Mouse (Mus musculus): ENCODE data around the gene Aco2. TPM values are rescaled to one million over a fixed set of nuclear protein-coding genes. Genes with fewer than 3 reads are reported as not detected.
A peak's percentile ranks its signal among the peaks of the same experiment; 100 is the strongest.

Gene Aco2
- polyA plus RNA-seq, 1 experiment: 110 TPM

DNA sequence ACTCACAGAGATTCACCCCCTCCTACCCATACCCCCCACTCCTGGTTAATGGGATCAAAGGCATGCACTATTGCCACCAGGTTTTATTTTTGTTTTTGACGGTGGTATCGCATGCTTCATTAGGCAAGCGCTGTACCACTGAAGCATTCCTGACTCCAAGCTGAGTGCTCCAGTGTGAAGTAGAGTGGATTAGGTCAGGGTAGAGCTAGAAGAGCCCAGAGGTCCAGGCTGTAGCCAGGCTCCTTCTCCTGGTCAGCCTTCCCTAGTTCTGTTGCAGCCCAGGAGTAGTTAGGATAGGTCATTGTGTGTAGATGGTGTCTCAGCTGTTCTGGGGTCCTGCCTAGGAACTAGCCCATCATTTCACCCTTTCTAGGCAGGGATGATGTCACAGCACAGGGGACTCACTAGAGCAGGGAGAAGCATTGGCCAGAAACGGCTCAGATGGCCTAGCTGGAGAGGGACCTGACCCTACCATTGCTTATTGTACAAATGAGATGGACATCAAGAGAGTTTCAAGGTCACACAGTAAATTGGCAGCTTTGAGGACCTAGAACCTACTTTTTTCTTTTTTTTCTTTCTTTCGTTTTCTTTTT, 27.0 kb upstream of the Aco2 start:
- no peaks in the 10 kb centered on the region for H3K9me3 ChIP-seq
- no peaks in the 10 kb centered on the region for H3K27me3 ChIP-seq (replicated peaks)
- H3K4me3 ChIP-seq (replicated peaks): peak overlapping the region; percentile 56
- H3K4me1 ChIP-seq: peaks cover 42% of the 10 kb centered on the region
- H3K36me3 ChIP-seq (replicated peaks; ENCODE audit: low read length): peaks cover 33% of the 10 kb centered on the region
- no peak for TF ChIP-seq FLI1 (IDR thresholded peaks at IDR 0.05; ENCODE audit: low read length)
- TF ChIP-seq GATA1 (IDR thresholded peaks at IDR 0.05; ENCODE audit: borderline replicate concordance, low read length): no peak

DNA sequence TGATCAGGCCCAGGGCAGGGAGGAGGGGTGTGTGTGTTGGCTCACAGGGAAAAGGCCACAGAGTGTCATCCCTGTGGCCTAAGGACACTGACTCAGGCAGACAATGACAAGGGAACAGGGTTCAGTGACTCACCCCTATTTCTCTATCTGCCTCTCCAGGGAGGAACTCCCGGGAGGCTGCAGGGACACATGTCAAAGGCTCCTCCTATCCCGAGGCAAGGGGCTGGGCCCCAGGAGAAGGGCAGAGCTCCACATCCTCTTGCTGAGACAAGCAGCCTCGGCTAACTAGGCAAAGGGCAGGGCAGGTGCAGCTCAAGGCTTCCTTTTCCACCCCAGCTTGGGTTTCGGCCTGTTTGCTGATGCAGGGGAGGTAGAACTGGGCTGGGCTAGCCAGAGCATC, 26.4 kb upstream of the Aco2 start:
- TF ChIP-seq GATA1 (IDR thresholded peaks at IDR 0.05; ENCODE audit: borderline replicate concordance, low read length) (0 out of 3 replicates have a peak, but pooled peaks have one; percentile 25), FLI1 (IDR thresholded peaks at IDR 0.05; ENCODE audit: low read length) (no peak)
- Histone ChIP-seq H3K9me3 (no peaks in the 10 kb centered on the region), H3K27me3 (replicated peaks) (no peaks in the 10 kb centered on the region), H3K36me3 (replicated peaks; ENCODE audit: low read length) (peaks cover 39% of the 10 kb centered on the region), H3K4me1 (peaks cover 47% of the 10 kb centered on the region), H3K4me3 (replicated peaks) (peak overlapping the region; percentile 83)

DNA sequence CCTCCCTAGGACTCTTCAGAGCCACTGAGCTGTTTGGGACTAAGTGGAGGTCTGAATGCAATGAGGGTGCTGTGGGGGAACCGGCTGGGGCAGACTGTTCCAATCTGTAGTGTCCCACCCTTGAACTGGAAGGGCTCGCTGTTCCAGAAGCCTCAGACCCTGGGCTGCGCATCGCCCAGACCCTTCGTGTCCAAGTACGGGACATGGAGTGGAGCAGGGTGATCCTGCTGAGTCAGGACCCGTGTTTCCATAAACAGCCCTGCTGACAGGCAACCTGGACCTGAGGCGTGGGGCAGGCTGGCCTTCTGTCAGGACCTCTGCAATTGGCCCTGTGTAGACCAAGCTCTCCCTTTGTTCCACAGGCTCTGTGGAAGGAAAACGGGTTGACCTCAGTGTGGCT, 25.4 kb upstream of the Aco2 start:
- Histone ChIP-seq H3K36me3 (replicated peaks; ENCODE audit: low read length) (peaks cover 49% of the 10 kb centered on the region), H3K4me3 (replicated peaks) (peak overlapping the region; percentile 19), H3K4me1 (peaks cover 55% of the 10 kb centered on the region), H3K9me3 (no peaks in the 10 kb centered on the region), H3K27me3 (replicated peaks) (no peaks in the 10 kb centered on the region)
- TF ChIP-seq FLI1 (IDR thresholded peaks at IDR 0.05; ENCODE audit: low read length): no peak
- no peak for TF ChIP-seq GATA1 (IDR thresholded peaks at IDR 0.05; ENCODE audit: borderline replicate concordance, low read length)

GRCm38 (mm10) chr15:81847161-81847560, 24.9 kb upstream of the Aco2 start:
- no peaks in the 10 kb centered on the region for H3K9me3 ChIP-seq
- H3K36me3 ChIP-seq (replicated peaks; ENCODE audit: low read length): peaks cover 53% of the 10 kb centered on the region
- TF ChIP-seq GATA1 (IDR thresholded peaks at IDR 0.05; ENCODE audit: borderline replicate concordance, low read length): no peak
- no peak for TF ChIP-seq FLI1 (IDR thresholded peaks at IDR 0.05; ENCODE audit: low read length)
- H3K4me3 ChIP-seq (replicated peaks): no peak overlapping the region
- peaks cover 59% of the 10 kb centered on the region for H3K4me1 ChIP-seq
- no peaks in the 10 kb centered on the region for H3K27me3 ChIP-seq (replicated peaks)

- TF ChIP-seq GATA1 (IDR thresholded peaks at IDR 0.05; ENCODE audit: borderline replicate concordance, low read length): no peak
- no peak for TF ChIP-seq FLI1 (IDR thresholded peaks at IDR 0.05; ENCODE audit: low read length)
- Histone ChIP-seq H3K4me3 (replicated peaks) (no peak overlapping the region), H3K4me1 (peaks cover 66% of the 10 kb centered on the region), H3K9me3 (no peaks in the 10 kb centered on the region), H3K36me3 (replicated peaks; ENCODE audit: low read length) (peaks cover 60% of the 10 kb centered on the region), H3K27me3 (replicated peaks) (no peaks in the 10 kb centered on the region)
Measured at GRCm38 (mm10) chr15:81847861-81848260, 24.2 kb upstream of the Aco2 start.

GRCm38 (mm10) chr15:81848301-81848700, 23.8 kb upstream of the Aco2 start:
- H3K4me1 ChIP-seq: peaks cover 69% of the 10 kb centered on the region
- TF ChIP-seq GATA1 (IDR thresholded peaks at IDR 0.05; ENCODE audit: borderline replicate concordance, low read length) (no peak), FLI1 (IDR thresholded peaks at IDR 0.05; ENCODE audit: low read length) (no peak)
- no peak overlapping the region for H3K4me3 ChIP-seq (replicated peaks)
- peaks cover 63% of the 10 kb centered on the region for H3K36me3 ChIP-seq (replicated peaks; ENCODE audit: low read length)
- no peaks in the 10 kb centered on the region for H3K27me3 ChIP-seq (replicated peaks)
- no peaks in the 10 kb centered on the region for H3K9me3 ChIP-seq

DNA sequence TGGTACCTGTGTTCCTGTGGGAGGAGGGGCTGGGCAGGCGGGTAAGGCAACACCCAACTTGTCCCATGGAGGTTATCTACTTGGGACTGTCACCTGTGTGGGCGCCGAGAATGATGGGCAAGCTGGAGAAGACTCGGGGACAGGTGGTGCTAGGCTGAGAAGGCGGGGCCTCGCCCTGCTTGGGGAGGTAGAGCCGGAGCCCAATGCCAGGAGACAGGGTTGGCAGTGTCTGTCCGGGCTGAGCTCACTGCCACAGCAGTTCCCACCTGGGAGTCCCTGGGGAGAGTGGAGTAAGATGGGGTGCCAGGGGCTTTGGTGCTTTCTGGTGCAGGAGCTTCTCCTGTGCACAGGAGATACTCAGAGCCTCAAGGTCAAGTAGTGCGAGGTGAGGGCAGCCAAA, 23.0 kb upstream of the Aco2 start:
- H3K4me3 ChIP-seq (replicated peaks): no peak overlapping the region
- H3K36me3 ChIP-seq (replicated peaks; ENCODE audit: low read length): peaks cover 71% of the 10 kb centered on the region
- no peaks in the 10 kb centered on the region for H3K27me3 ChIP-seq (replicated peaks)
- H3K9me3 ChIP-seq: no peaks in the 10 kb centered on the region
- TF ChIP-seq GATA1 (IDR thresholded peaks at IDR 0.05; ENCODE audit: borderline replicate concordance, low read length) (no peak), FLI1 (IDR thresholded peaks at IDR 0.05; ENCODE audit: low read length) (no peak)
- H3K4me1 ChIP-seq: peaks cover 76% of the 10 kb centered on the region

- no peaks in the 10 kb centered on the region for H3K27me3 ChIP-seq (replicated peaks)
- peaks cover 81% of the 10 kb centered on the region for H3K4me1 ChIP-seq
- H3K36me3 ChIP-seq (replicated peaks; ENCODE audit: low read length): peaks cover 81% of the 10 kb centered on the region
- no peak for TF ChIP-seq GATA1 (IDR thresholded peaks at IDR 0.05; ENCODE audit: borderline replicate concordance, low read length)
- no peak for TF ChIP-seq FLI1 (IDR thresholded peaks at IDR 0.05; ENCODE audit: low read length)
- no peak overlapping the region for H3K4me3 ChIP-seq (replicated peaks)
- H3K9me3 ChIP-seq: no peaks in the 10 kb centered on the region
Measured at GRCm38 (mm10) chr15:81850718-81851117, 21.4 kb upstream of the Aco2 start.

GRCm38 (mm10) chr15:81851375-81851774, 20.7 kb upstream of the Aco2 start:
- no peak for TF ChIP-seq FLI1 (IDR thresholded peaks at IDR 0.05; ENCODE audit: low read length)
- no peak for TF ChIP-seq GATA1 (IDR thresholded peaks at IDR 0.05; ENCODE audit: borderline replicate concordance, low read length)
- Histone ChIP-seq H3K27me3 (replicated peaks) (no peaks in the 10 kb centered on the region), H3K36me3 (replicated peaks; ENCODE audit: low read length) (peaks cover 81% of the 10 kb centered on the region), H3K4me1 (peaks cover 78% of the 10 kb centered on the region), H3K9me3 (no peaks in the 10 kb centered on the region), H3K4me3 (replicated peaks) (no peak overlapping the region)

- Histone ChIP-seq H3K36me3 (replicated peaks; ENCODE audit: low read length) (peaks cover 71% of the 10 kb centered on the region), H3K9me3 (no peaks in the 10 kb centered on the region), H3K4me3 (replicated peaks) (no peak overlapping the region), H3K27me3 (replicated peaks) (no peaks in the 10 kb centered on the region), H3K4me1 (peaks cover 75% of the 10 kb centered on the region)
- TF ChIP-seq FLI1 (IDR thresholded peaks at IDR 0.05; ENCODE audit: low read length): no peak
- no peak for TF ChIP-seq GATA1 (IDR thresholded peaks at IDR 0.05; ENCODE audit: borderline replicate concordance, low read length)
Measured at GRCm38 (mm10) chr15:81852411-81853000, 19.6 kb upstream of the Aco2 start.

All from megakaryocyte, embryonic 14.5 days (primary cell).